Mouse (Mus musculus): ENCODE results near the gene Cep97. TPM values are rescaled to one million over a fixed set of nuclear protein-coding genes. Genes with fewer than 3 reads are reported as not detected.

Cep97 gene
- polyA plus RNA-seq, 1 experiment = 4.6 TPM

DNA sequence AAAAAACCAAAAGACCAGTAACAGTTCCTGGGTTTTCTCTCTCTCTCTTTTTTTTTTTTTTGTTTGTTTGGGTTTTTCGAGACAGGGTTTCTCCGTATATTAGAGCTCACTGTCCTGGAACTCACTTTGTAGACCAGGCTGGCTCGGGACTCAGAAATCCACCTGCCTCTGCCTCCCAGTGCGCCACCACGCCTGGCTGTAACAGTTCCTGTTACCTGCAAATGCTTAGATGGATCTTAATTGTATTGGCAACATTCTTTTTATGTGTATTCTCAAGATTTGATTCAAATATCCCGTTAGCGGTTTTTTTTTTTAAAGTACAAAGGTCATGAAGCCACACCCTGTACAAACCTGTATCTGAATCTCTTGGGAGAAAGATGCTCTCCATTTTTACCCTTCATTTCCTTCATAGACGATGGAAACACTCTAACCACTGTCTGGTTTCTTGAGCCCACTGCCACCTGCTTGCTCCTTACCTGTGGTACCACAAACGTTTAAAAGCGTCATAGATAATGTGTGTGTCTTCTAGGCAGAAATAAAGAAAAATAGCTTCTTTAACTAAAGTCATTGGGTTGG is 38.1 kb upstream of the Cep97 start:
- peaks cover 26% of the 10 kb centered on the region for H3K36me3 ChIP-seq (ENCODE audit: control insufficient read depth, insufficient read depth)
- no peaks in the 10 kb centered on the region for H3K27me3 ChIP-seq (ENCODE audit: control insufficient read depth, insufficient read depth, insufficient read length)
- peaks cover 62% of the 10 kb centered on the region for H3K79me2 ChIP-seq (ENCODE audit: control insufficient read depth, insufficient read depth)
- TF ChIP-seq TCF3 (IDR thresholded peaks at IDR 0.05; ENCODE audit: insufficient read length, low read depth) = no peak
- TF ChIP-seq SRF (IDR thresholded peaks at IDR 0.05; ENCODE audit: control insufficient read depth, insufficient read length, low read depth) = no peak
- no peak for TF ChIP-seq POLR2A (IDR thresholded peaks at IDR 0.05; ENCODE audit: insufficient read length, low read depth)
- no peak for TF ChIP-seq REST (IDR thresholded peaks at IDR 0.05; ENCODE audit: insufficient read depth, insufficient read length)
- TF ChIP-seq POLR2AphosphoS2 (IDR thresholded peaks at IDR 0.05; ENCODE audit: insufficient read length, low read depth) = peak; percentile 68
- TF ChIP-seq CEBPB (IDR thresholded peaks at IDR 0.05; ENCODE audit: insufficient read depth, poor library complexity, severe bottlenecking) = no peak
- TF ChIP-seq MYOD1 (IDR thresholded peaks at IDR 0.05; ENCODE audit: control insufficient read depth in 1 of 3, insufficient read length in 2 of 3, low read depth in 2 of 3) = no peak
- TF ChIP-seq E2F4 (IDR thresholded peaks at IDR 0.05; ENCODE audit: insufficient read depth) = no peak
- no peak for TF ChIP-seq MAX (IDR thresholded peaks at IDR 0.05; ENCODE audit: low read depth)
- H3K4me2 ChIP-seq (ENCODE audit: low read depth) = peak overlapping the region; percentile 77
- H3K4me3 ChIP-seq = peak overlapping the region; percentile 49
- H3ac ChIP-seq (ENCODE audit: control insufficient read depth, insufficient read length) = no peak overlapping the region

DNA sequence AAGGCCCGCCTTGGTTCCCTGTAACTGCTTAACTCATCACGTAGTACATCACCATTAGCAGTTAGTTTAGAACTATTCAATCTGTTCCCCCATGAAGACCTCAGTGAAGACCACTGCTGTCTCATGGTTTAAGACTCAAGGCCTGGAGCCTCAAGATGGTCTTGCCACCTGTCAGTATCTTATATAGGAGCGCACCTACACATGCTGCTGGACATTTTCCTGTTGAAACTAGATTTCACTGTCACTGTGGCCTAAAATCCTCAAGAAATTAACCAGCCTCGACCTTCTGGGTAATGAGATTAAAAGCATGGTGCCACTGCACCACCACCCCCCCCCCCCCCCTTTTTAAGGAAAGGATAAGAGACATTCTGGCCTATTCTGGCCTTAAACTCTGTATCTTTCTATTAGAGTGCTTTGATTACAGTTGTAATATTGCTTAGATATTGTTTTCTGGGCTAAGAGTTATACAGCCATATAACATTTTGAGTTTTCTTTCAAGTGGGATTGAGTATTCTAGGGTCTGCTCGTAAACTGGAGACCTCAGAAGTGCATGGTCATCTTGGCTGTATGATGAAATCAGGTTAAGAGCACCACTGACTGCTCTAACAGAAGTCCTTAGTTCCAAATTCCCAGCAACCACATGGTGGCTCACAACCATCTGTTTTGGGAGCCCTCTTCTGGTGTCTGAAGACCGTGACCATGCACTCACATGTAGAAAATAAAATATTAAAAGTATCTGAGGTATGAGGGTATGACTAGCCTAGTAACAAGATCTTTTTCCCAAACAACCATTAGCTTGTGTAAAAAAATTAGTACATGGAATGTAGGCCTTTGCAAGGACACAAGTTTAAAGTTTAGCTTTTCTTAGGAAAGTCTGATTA is 37.3 kb upstream of the Cep97 start:
- peaks cover 62% of the 10 kb centered on the region for H3K79me2 ChIP-seq (ENCODE audit: control insufficient read depth, insufficient read depth)
- no peak overlapping the region for H3K4me3 ChIP-seq
- TF ChIP-seq POLR2AphosphoS2 (IDR thresholded peaks at IDR 0.05; ENCODE audit: insufficient read length, low read depth) (no peak), REST (IDR thresholded peaks at IDR 0.05; ENCODE audit: insufficient read depth, insufficient read length) (no peak), MYOD1 (IDR thresholded peaks at IDR 0.05; ENCODE audit: control insufficient read depth in 1 of 3, insufficient read length in 2 of 3, low read depth in 2 of 3) (no peak), MYOG (IDR thresholded peaks at IDR 0.05; ENCODE audit: control insufficient read depth in 1 of 3, insufficient read depth in 1 of 3, insufficient read length in 2 of 3, low read depth in 2 of 3) (peak in 1 of 3 experiments; percentile 21), E2F4 (IDR thresholded peaks at IDR 0.05; ENCODE audit: insufficient read depth) (no peak), CEBPB (IDR thresholded peaks at IDR 0.05; ENCODE audit: insufficient read depth, poor library complexity, severe bottlenecking) (0 out of 2 replicates have a peak, but pooled peaks have one; percentile 21), MAX (IDR thresholded peaks at IDR 0.05; ENCODE audit: low read depth) (peak; percentile 40), TCF12 (IDR thresholded peaks at IDR 0.05; ENCODE audit: insufficient read depth, poor library complexity, severe bottlenecking) (no peak), SRF (IDR thresholded peaks at IDR 0.05; ENCODE audit: control insufficient read depth, insufficient read length, low read depth) (no peak), TCF3 (IDR thresholded peaks at IDR 0.05; ENCODE audit: insufficient read length, low read depth) (no peak), USF1 (IDR thresholded peaks at IDR 0.05; ENCODE audit: low read depth) (no peak), POLR2A (IDR thresholded peaks at IDR 0.05; ENCODE audit: insufficient read length, low read depth) (no peak)
- no peaks in the 10 kb centered on the region for H3K27me3 ChIP-seq (ENCODE audit: control insufficient read depth, insufficient read depth, insufficient read length)
- no peak overlapping the region for H3ac ChIP-seq (ENCODE audit: control insufficient read depth, insufficient read length)
- peak overlapping the region; percentile 77 for H3K4me2 ChIP-seq (ENCODE audit: low read depth)
- H3K36me3 ChIP-seq (ENCODE audit: control insufficient read depth, insufficient read depth) = peaks cover 34% of the 10 kb centered on the region

DNA sequence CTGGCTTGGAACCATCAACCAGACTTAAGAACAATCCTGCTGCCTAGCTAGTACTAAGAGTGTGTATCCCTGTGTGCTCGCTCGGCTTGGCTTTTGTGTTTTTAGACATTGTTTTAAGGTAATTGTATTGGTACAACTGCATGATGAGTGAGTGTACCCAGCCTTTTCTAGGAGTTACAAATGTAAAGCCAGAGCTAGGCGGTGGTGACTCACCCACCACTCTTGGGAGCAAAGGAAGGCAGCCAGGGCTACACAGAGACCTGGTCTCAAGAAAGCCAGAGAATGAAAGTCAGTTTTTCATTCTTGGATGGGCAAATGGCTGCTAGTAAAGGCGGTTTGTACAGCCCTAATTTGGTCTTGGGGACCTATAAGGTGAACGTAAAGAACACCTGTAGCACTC is 35.8 kb upstream of the Cep97 start:
- peaks cover 36% of the 10 kb centered on the region for H3K36me3 ChIP-seq (ENCODE audit: control insufficient read depth, insufficient read depth)
- peak overlapping the region; percentile 54 for H3K4me2 ChIP-seq (ENCODE audit: low read depth)
- H3K27me3 ChIP-seq (ENCODE audit: control insufficient read depth, insufficient read depth, insufficient read length) = no peaks in the 10 kb centered on the region
- H3K79me2 ChIP-seq (ENCODE audit: control insufficient read depth, insufficient read depth) = peaks cover 54% of the 10 kb centered on the region
- H3ac ChIP-seq (ENCODE audit: control insufficient read depth, insufficient read length) = no peak overlapping the region
- no peak overlapping the region for H3K4me3 ChIP-seq
- no peak for TF ChIP-seq POLR2A (IDR thresholded peaks at IDR 0.05; ENCODE audit: insufficient read length, low read depth)
- TF ChIP-seq TCF3 (IDR thresholded peaks at IDR 0.05; ENCODE audit: insufficient read length, low read depth) = no peak
- no peak for TF ChIP-seq SRF (IDR thresholded peaks at IDR 0.05; ENCODE audit: control insufficient read depth, insufficient read length, low read depth)
- TF ChIP-seq E2F4 (IDR thresholded peaks at IDR 0.05; ENCODE audit: insufficient read depth) = no peak
- no peak for TF ChIP-seq CEBPB (IDR thresholded peaks at IDR 0.05; ENCODE audit: insufficient read depth, poor library complexity, severe bottlenecking)
- no peak for TF ChIP-seq MYOG (IDR thresholded peaks at IDR 0.05; ENCODE audit: control insufficient read depth in 1 of 3, insufficient read depth in 1 of 3, insufficient read length in 2 of 3, low read depth in 2 of 3)
- TF ChIP-seq TCF12 (IDR thresholded peaks at IDR 0.05; ENCODE audit: insufficient read depth, poor library complexity, severe bottlenecking) = no peak
- TF ChIP-seq REST (IDR thresholded peaks at IDR 0.05; ENCODE audit: insufficient read depth, insufficient read length) = no peak
- TF ChIP-seq POLR2AphosphoS2 (IDR thresholded peaks at IDR 0.05; ENCODE audit: insufficient read length, low read depth) = no peak
- TF ChIP-seq USF1 (IDR thresholded peaks at IDR 0.05; ENCODE audit: low read depth) = no peak
- TF ChIP-seq MYOD1 (IDR thresholded peaks at IDR 0.05; ENCODE audit: control insufficient read depth in 1 of 3, insufficient read length in 2 of 3, low read depth in 2 of 3) = no peak
- TF ChIP-seq MAX (IDR thresholded peaks at IDR 0.05; ENCODE audit: low read depth) = no peak

DNA sequence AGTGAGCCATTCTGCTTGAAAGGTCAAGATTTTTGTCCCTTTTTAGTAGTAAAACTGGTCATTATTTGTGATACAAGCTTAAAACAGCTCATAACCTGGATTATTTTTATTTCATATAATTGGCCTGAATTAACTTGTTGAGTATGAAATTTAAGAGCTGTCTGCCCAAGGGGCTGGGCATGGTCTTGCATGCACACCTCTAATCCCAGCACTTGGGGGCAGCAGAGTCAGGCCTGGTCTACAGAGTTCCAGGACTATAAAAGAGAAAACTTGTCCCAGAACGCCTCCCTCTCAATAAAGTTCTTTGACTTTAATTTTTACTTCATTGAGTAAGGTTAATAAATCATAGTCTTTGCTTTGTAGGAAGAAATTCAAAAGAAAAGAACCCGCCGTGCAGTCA is 34.5 kb upstream of the Cep97 start:
- H3ac ChIP-seq (ENCODE audit: control insufficient read depth, insufficient read length) = no peak overlapping the region

More for the DNA sequence above, 34.5 kb upstream of the Cep97 start:
- peak overlapping the region; percentile 54 for H3K4me2 ChIP-seq (ENCODE audit: low read depth)
- no peak for TF ChIP-seq MYOD1 (IDR thresholded peaks at IDR 0.05; ENCODE audit: control insufficient read depth in 1 of 3, insufficient read length in 2 of 3, low read depth in 2 of 3)
- TF ChIP-seq MYOG (IDR thresholded peaks at IDR 0.05; ENCODE audit: control insufficient read depth in 1 of 3, insufficient read depth in 1 of 3, insufficient read length in 2 of 3, low read depth in 2 of 3) = no peak
- no peak for TF ChIP-seq TCF3 (IDR thresholded peaks at IDR 0.05; ENCODE audit: insufficient read length, low read depth)
- no peak for TF ChIP-seq SRF (IDR thresholded peaks at IDR 0.05; ENCODE audit: control insufficient read depth, insufficient read length, low read depth)
- no peak for TF ChIP-seq E2F4 (IDR thresholded peaks at IDR 0.05; ENCODE audit: insufficient read depth)
- no peak for TF ChIP-seq REST (IDR thresholded peaks at IDR 0.05; ENCODE audit: insufficient read depth, insufficient read length)
- no peak for TF ChIP-seq CEBPB (IDR thresholded peaks at IDR 0.05; ENCODE audit: insufficient read depth, poor library complexity, severe bottlenecking)
- TF ChIP-seq POLR2AphosphoS2 (IDR thresholded peaks at IDR 0.05; ENCODE audit: insufficient read length, low read depth) = no peak
- TF ChIP-seq POLR2A (IDR thresholded peaks at IDR 0.05; ENCODE audit: insufficient read length, low read depth) = no peak
- no peak for TF ChIP-seq USF1 (IDR thresholded peaks at IDR 0.05; ENCODE audit: low read depth)
- TF ChIP-seq MAX (IDR thresholded peaks at IDR 0.05; ENCODE audit: low read depth) = no peak
- no peak for TF ChIP-seq TCF12 (IDR thresholded peaks at IDR 0.05; ENCODE audit: insufficient read depth, poor library complexity, severe bottlenecking)
- peaks cover 36% of the 10 kb centered on the region for H3K36me3 ChIP-seq (ENCODE audit: control insufficient read depth, insufficient read depth)
- H3K4me3 ChIP-seq = no peak overlapping the region
- peaks cover 44% of the 10 kb centered on the region for H3K79me2 ChIP-seq (ENCODE audit: control insufficient read depth, insufficient read depth)
- H3K27me3 ChIP-seq (ENCODE audit: control insufficient read depth, insufficient read depth, insufficient read length) = no peaks in the 10 kb centered on the region

All from myocyte (in vitro differentiated cells).